Mouse (Mus musculus) effector memory CD4-positive, alpha-beta T cell, adult 5 months (primary cell): ENCODE results near the gene Prelp. TPM values are rescaled to one million over a fixed set of nuclear protein-coding genes. Genes with fewer than 3 reads are reported as not detected.

Source experiments
- polyA plus RNA-seq: library from polyadenylated mRNA; unstranded; fragments of 100-300 nt; shearing (Covaris generic); gene quantifications from one replicate; pipeline ENCODE4 v1.2.1, GENCODE M21; 2017

The Prelp gene
- polyA plus RNA-seq: not detected

GRCm38 (mm10) chr1:133921304-133921751, at the start of gene Prelp:
TSS of gene Prelp (minus strand) at chr1:133921414.

GRCm38 (mm10) chr1:133907949-133908658, 13.1 kb downstream of the Prelp start, which contains the start of gene Optc:
TSS of gene Optc (minus strand) at chr1:133907999.

Other genes with a start within 250 kb of the Prelp start
- gene Lax1, start 231.3 kb downstream of the Prelp start, polyA plus RNA-seq: 84.0 TPM
- 10.6 TPM for gene Atp2b4, start 120.4 kb downstream of the Prelp start, polyA plus RNA-seq
- gene Optc, start 13.4 kb downstream of the Prelp start, polyA plus RNA-seq: not detected
- not detected for gene Fmod, start 115.8 kb upstream of the Prelp start, polyA plus RNA-seq
- 597 TPM for gene Btg2, start 157.7 kb upstream of the Prelp start, polyA plus RNA-seq
- gene Chit1, start 189.8 kb upstream of the Prelp start, polyA plus RNA-seq: not detected